Mouse (Mus musculus): Measurements from ENCODE around the gene Cdc37.

GRCm38 (mm10) chr9:21145431-21145830 lies 4.4 kb downstream of the Cdc37 start:
- no peak for TF ChIP-seq GATA1 (IDR thresholded peaks at IDR 0.05; ENCODE audit: low read length)
- no peak for TF ChIP-seq TAL1 (IDR thresholded peaks at IDR 0.05; ENCODE audit: low read length)
